In the genomic region with DNA sequence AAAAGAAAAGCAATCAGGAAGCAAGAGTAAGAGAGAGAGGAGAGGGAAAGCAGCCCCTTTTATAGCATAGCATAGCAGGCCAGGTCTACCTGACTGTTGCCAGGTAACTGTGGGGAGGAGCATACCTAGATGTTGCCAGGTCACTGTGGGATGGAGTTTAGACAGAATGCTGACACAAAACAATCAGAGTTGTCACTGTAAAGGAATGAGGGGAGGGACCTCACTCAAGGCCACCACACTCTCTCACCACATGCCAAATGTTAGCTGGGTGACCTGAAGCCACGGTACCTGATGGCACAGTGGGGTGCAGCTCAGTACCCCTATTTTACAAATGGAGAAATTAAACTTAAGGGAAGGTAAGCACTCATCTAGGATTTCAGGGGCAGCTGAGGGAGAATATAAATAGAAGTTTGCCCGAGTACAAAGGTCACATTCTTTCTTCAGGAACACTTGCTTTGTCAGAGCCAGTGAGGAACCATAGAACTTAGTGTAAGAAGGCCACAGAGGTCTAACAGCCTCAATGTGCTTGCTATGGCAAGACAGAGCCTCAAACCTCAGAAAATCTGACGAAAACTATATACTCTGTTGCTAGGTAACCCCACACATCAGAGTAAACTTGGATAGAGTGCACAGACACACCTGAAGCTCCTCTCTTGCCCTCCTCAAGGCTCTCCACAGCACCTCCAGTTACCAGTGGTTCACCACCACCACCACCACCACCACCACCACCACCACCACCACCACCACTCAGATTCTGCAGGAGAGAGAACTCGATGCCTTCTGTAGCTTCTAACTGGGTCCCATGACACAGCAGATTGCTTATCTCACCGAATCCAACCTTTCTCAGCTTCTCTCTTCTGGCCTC, we compare ENCODE assay signal across 15 mouse cellular contexts. TPM values are rescaled to one million over a fixed set of nuclear protein-coding genes. Genes with fewer than 3 reads are reported as not detected.
DNase-seq lines count a peak whose midpoint lies in the region; ATAC-seq and TF ChIP-seq lines count a peak whose summit lies in the region.
"Had no signal": no experiment of that assay in that cellular context is flagged by ENCODE, and none has a peak within 500 bp of the region (broad histone marks: within the 10 kb centered on the region; RNA-seq: fewer than 3 reads in every experiment).

No protein-coding gene starts in this region.

- H3K27ac ChIP-seq in neural tube, embryonic 15.5 days (replicated peaks) = peak overlapping the region; percentile 51; the same call in 1 of the 2 replicates
- no peak overlapping the region for H3K27ac ChIP-seq in liver, embryonic 13.5 days
- H3K27ac ChIP-seq in hindbrain, postnatal 0 days = no peak overlapping the region
- H3K27ac ChIP-seq: midbrain, embryonic 10.5 days had no signal

- no peaks in the 10 kb centered on the region for H3K27me3 ChIP-seq in neural tube, embryonic 15.5 days (replicated peaks)
- no peaks in the 10 kb centered on the region for H3K27me3 ChIP-seq in liver, embryonic 13.5 days
- no peaks in the 10 kb centered on the region for H3K27me3 ChIP-seq in hindbrain, postnatal 0 days (ENCODE audit: insufficient read depth, low read length)
- H3K27me3 ChIP-seq: CH12.LX had no signal

- H3K4me2 ChIP-seq in neural tube, embryonic 15.5 days = no peak overlapping the region
- no peak overlapping the region for H3K4me2 ChIP-seq in liver, embryonic 13.5 days
- no peak overlapping the region for H3K4me2 ChIP-seq in hindbrain, postnatal 0 days (ENCODE audit: low read depth, low read length)
- H3K4me2 ChIP-seq: heart, embryonic 11.5 days had no signal

- peaks cover 24% of the 10 kb centered on the region for H3K4me1 ChIP-seq in neural tube, embryonic 15.5 days
- H3K4me1 ChIP-seq in liver, embryonic 13.5 days (replicated peaks) = peaks cover 38% of the 10 kb centered on the region
- no peaks in the 10 kb centered on the region for H3K4me1 ChIP-seq in hindbrain, postnatal 0 days (ENCODE audit: insufficient read depth, low read length)

- no peak for TF ChIP-seq CTCF in hindbrain, postnatal 0 days (IDR thresholded peaks at IDR 0.05; ENCODE audit: low read depth)

- H3K36me3 ChIP-seq in neural tube, embryonic 15.5 days = no peaks in the 10 kb centered on the region
- H3K36me3 ChIP-seq in liver, embryonic 13.5 days = no peaks in the 10 kb centered on the region
- H3K36me3 ChIP-seq in hindbrain, postnatal 0 days (ENCODE audit: insufficient read depth, low read length) = no peaks in the 10 kb centered on the region
- H3K36me3 ChIP-seq: midbrain, embryonic 10.5 days had no signal

- no peak overlapping the region for H3K9ac ChIP-seq in neural tube, embryonic 15.5 days (replicated peaks)
- no peak overlapping the region for H3K9ac ChIP-seq in liver, embryonic 13.5 days
- H3K9ac ChIP-seq in hindbrain, postnatal 0 days (replicated peaks; ENCODE audit: low read length) = no peak overlapping the region

- no peak overlapping the region for H3K4me3 ChIP-seq in neural tube, embryonic 15.5 days (replicated peaks)
- no peak overlapping the region for H3K4me3 ChIP-seq in liver, embryonic 13.5 days (replicated peaks)
- H3K4me3 ChIP-seq in hindbrain, postnatal 0 days (ENCODE audit: low read length) = no peak overlapping the region
- H3K4me3 ChIP-seq: midbrain, embryonic 10.5 days; myocyte had no signal

- ATAC-seq in neural tube, embryonic 15.5 days (ENCODE audit: low FRiP score) = no peak
- peak; percentile 37 for ATAC-seq in liver, embryonic 13.5 days (ENCODE audit: low read depth)
- no peak for ATAC-seq in hindbrain, postnatal 0 days

- WGBS in neural tube, embryonic 15.5 days = 75% methylated on average over 5 of the region's 5 CpGs
- 32% methylated on average over 5 of the region's 5 CpGs for WGBS in liver, embryonic 13.5 days (ENCODE audit: insufficient replicate concordance)
- 58% methylated on average over 5 of the region's 5 CpGs for WGBS in hindbrain, postnatal 0 days

- DNase-seq in neural tube, embryonic 10.5 days (ENCODE audit: extremely low spot score, low spot score) = no peak
- peak; percentile 57 to 69 for DNase-seq in kidney, adult 8-10 months
- DNase-seq in liver, embryonic 13.5 days = no peak
- no peak for DNase-seq in right cerebral cortex, adult 2 months (ENCODE audit: low spot score in 2 of 2)
- DNase-seq in hindbrain, postnatal 0 days (ENCODE audit: low spot score) = no peak
- no peak for DNase-seq in frontal cortex, postnatal 10 days (ENCODE audit: low spot score in 2 of 2)
- DNase-seq: cerebellum, postnatal 25 days; heart, postnatal 36 days; lung, postnatal 10 days; thymus, postnatal 14 days had no signal

- H3K9me3 ChIP-seq in neural tube, embryonic 15.5 days (replicated peaks) = no peaks in the 10 kb centered on the region
- H3K9me3 ChIP-seq in liver, embryonic 13.5 days (replicated peaks) = no peaks in the 10 kb centered on the region
- H3K9me3 ChIP-seq in hindbrain, postnatal 0 days (ENCODE audit: low read length) = no peaks in the 10 kb centered on the region
- H3K9me3 ChIP-seq: midbrain, embryonic 10.5 days had no signal

RNA-seq across cellular contexts. Expression of gene Mrvi1, which starts 8.3 kb away (rescaled TPM):
- polyA plus RNA-seq in neural tube, embryonic 15.5 days (2015; fragmentation: Nextera tagmentation; extraction: Ambion mirVana) = 1.4 and 3.1 TPM in 2 replicates
- 6.2 and 9.4 TPM in 2 replicates for polyA plus RNA-seq in liver, embryonic 13.5 days (2015; fragmentation: Nextera tagmentation; extraction: Ambion mirVana)
- total RNA-seq in hindbrain, postnatal 0 days (2014; rRNA removed) = 1.8 and 3.3 TPM in 2 replicates
- 0.78 and 0.95 TPM in 2 replicates for polyA plus RNA-seq in hindbrain, postnatal 0 days (2015; fragmentation: Nextera tagmentation; extraction: Ambion mirVana)
- total RNA-seq: CH12.LX had no signal

RNA-seq across cellular contexts. Expression of gene Ctr9, which starts 38.2 kb away (rescaled TPM):
- 68.3 and 71.5 TPM in 2 replicates for polyA plus RNA-seq in neural tube, embryonic 15.5 days (2015; fragmentation: Nextera tagmentation; extraction: Ambion mirVana)
- 29.3 and 35.6 TPM in 2 replicates for polyA plus RNA-seq in liver, embryonic 13.5 days (2015; fragmentation: Nextera tagmentation; extraction: Ambion mirVana)
- total RNA-seq in hindbrain, postnatal 0 days (2014; rRNA removed) = 33.6 and 42.3 TPM in 2 replicates
- 57.6 and 60.0 TPM in 2 replicates for polyA plus RNA-seq in hindbrain, postnatal 0 days (2015; fragmentation: Nextera tagmentation; extraction: Ambion mirVana)

Comparison
In these comparisons a context has a peak if more than half of its experiments do, and no peak if none do; other contexts are left out.
1. DNase-seq: peak in kidney, adult 8-10 months (2 of 2); none in neural tube, embryonic 10.5 days (single experiment), liver, embryonic 13.5 days (single experiment), right cerebral cortex, adult 2 months (0 of 2), hindbrain, postnatal 0 days (single experiment) and frontal cortex, postnatal 10 days (0 of 2).